Mouse (Mus musculus) lung, postnatal 4 days (tissue): ENCODE data around the gene Rabac1.

ENCODE experiments used
- DNase-seq, 2 experiments: peaks; one replicate each; pipeline ENCODE4 v3.0.0; 2021

Rabac1 gene

GRCm38 (mm10) chr7:24978781-24979180 lies 6.2 kb upstream of the Rabac1 start:
- DNase-seq: peak in 1 of 2 experiments; percentile 32

- DNase-seq: peak in 1 of 2 experiments; percentile 43
These were observed 2.5 kb upstream of the Rabac1 start for GRCm38 (mm10) chr7:24974893-24975595.

GRCm38 (mm10) chr7:24973902-24974301 lies 1.3 kb upstream of the Rabac1 start:
- DNase-seq: no peak

- no peak for DNase-seq
These were observed 654 bp upstream of the Rabac1 start for GRCm38 (mm10) chr7:24973208-24973607.

- DNase-seq: peak; percentile 39 to 61
These were observed 1.1 kb downstream of the Rabac1 start for GRCm38 (mm10) chr7:24971261-24971971.

- no peak for DNase-seq
These were observed 2.2 kb downstream of the Rabac1 start for GRCm38 (mm10) chr7:24970341-24970740.

GRCm38 (mm10) chr7:24969805-24970204 lies 2.7 kb downstream of the Rabac1 start:
- no peak for DNase-seq

GRCm38 (mm10) chr7:24968463-24968862 lies 4.1 kb downstream of the Rabac1 start:
- DNase-seq: no peak

GRCm38 (mm10) chr7:24967966-24968365 lies 4.6 kb downstream of the Rabac1 start:
- DNase-seq: no peak

GRCm38 (mm10) chr7:24964897-24965535 lies 7.5 kb downstream of the Rabac1 start:
- peak; percentile 77 to 84 for DNase-seq

- no peak for DNase-seq
These were observed 8.3 kb downstream of the Rabac1 start for GRCm38 (mm10) chr7:24964288-24964687.

- DNase-seq: peak in 1 of 2 experiments; percentile 19
These were observed 17.3 kb downstream of the Rabac1 start for GRCm38 (mm10) chr7:24955226-24955625.

GRCm38 (mm10) chr7:24954450-24954849 lies 18.1 kb downstream of the Rabac1 start:
- no peak for DNase-seq

- no peak for DNase-seq
These were observed 18.6 kb downstream of the Rabac1 start for GRCm38 (mm10) chr7:24953966-24954365.

GRCm38 (mm10) chr7:24949958-24950623 lies 22.5 kb downstream of the Rabac1 start:
- DNase-seq: peak; percentile 67 to 83

- peak in 1 of 2 experiments; percentile 21 for DNase-seq
These were observed 23.8 kb downstream of the Rabac1 start for GRCm38 (mm10) chr7:24948774-24949173.

- peak in 1 of 2 experiments; percentile 11 for DNase-seq
These were observed 25.1 kb downstream of the Rabac1 start for GRCm38 (mm10) chr7:24947316-24948048.

GRCm38 (mm10) chr7:24944257-24944950 lies 28.1 kb downstream of the Rabac1 start, which contains the start of gene Gm4881:
Gene Gm4881 (minus strand): TSS chr7:24944494.
- DNase-seq: peak in 1 of 2 experiments; percentile 18

- DNase-seq: no peak
These were observed 28.9 kb downstream of the Rabac1 start for GRCm38 (mm10) chr7:24943641-24944040.

- no peak for DNase-seq
These were observed 40.9 kb downstream of the Rabac1 start for GRCm38 (mm10) chr7:24931651-24932050.

- no peak for DNase-seq
These were observed 42.1 kb downstream of the Rabac1 start for GRCm38 (mm10) chr7:24930475-24930874.
